Mouse (Mus musculus) cerebellum, adult 2 months (tissue): ENCODE results near the gene Cbr4. TPM values are rescaled to one million over a fixed set of nuclear protein-coding genes. Genes with fewer than 3 reads are reported as not detected.
A peak's percentile ranks its signal among the peaks of the same experiment; 100 is the strongest.

Source experiments
- DNase-seq, 2 experiments: peaks; one replicate each; pipeline ENCODE4 v3.0.0; 2021
- H3K27ac ChIP-seq: fragments of 200-500 bp; 2 replicates; pipeline ENCODE4 v1.5.1; 2012; ENCODE audit warnings: low read length, control low read depth, inconsistent platforms; ENCODE audit not compliant: insufficient read depth
- H3K27me3 ChIP-seq: fragments of 200-500 bp; 2 replicates; pipeline ENCODE4 v1.6.1; 2012; ENCODE audit warnings: inconsistent platforms, mild to moderate bottlenecking, low read length, moderate library complexity; ENCODE audit not compliant: control insufficient read depth, insufficient read depth
- H3K4me1 ChIP-seq: fragments of 200-500 bp; 2 replicates; pipeline ENCODE4 v1.6.1; 2011; ENCODE audit warnings: low read length; ENCODE audit not compliant: control insufficient read depth, insufficient read depth
- H3K4me3 ChIP-seq: fragments of 200-500 bp; replicated peaks from 2 replicates; pipeline ENCODE3; 2011; ENCODE audit warnings: mild to moderate bottlenecking, low read depth, low read length, control low read depth; ENCODE audit not compliant: insufficient read depth
- CTCF ChIP-seq: fragments of 200-500 bp; IDR thresholded peaks from 2 replicates; pipeline ENCODE4 v1.5.1; 2011; ENCODE audit warnings: low read depth, mild to moderate bottlenecking, control low read depth, low read length, moderate library complexity, borderline replicate concordance; ENCODE audit not compliant: insufficient read depth
- POLR2A ChIP-seq: fragments of 200-500 bp; IDR thresholded peaks from 2 replicates; pipeline ENCODE4 v1.6.1; 2011; ENCODE audit warnings: low read length, control low read depth, borderline replicate concordance; ENCODE audit not compliant: insufficient read depth
- WGBS: fragments of 180-500 bp; shearing (Covaris S2); methylation state at CpG from one replicate; pipeline ENCODE4 v1.1.7; 2018; 5-methylcytosine and 5-hydroxymethylcytosine counted together
- polyA plus RNA-seq: library from polyadenylated mRNA; depleted of rRNA; stranded (reverse); fragments of >200 nt; gene quantifications from 2 replicates; pipeline ENCODE4 v1.2.3, GENCODE M21; 2012

The Cbr4 gene
- polyA plus RNA-seq, 1 experiment: 15.3 TPM

DNA sequence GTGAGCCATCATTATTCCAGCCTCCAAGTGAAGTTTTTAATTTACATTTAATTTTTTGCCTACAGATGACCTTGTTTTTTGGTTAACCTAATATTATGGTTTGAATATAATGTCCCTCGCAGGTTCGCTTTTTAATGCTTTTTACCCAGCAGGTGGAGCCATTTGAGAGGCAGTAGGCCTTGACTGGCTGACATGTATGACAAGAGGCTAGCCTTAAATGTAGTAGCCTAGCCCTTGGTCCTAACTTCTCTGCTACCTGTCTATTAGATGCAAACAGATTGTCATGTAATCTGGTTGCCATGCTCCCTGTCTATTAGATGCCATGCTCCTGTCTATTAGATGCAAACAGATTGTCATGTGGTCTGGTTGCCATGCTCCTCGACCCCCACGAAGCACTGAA lies 9.4 kb upstream of the Cbr4 start:
- Histone ChIP-seq H3K4me1 (no peaks in the 10 kb centered on the region), H3K4me3 (no peak overlapping the region)
- TF ChIP-seq CTCF (no peak), POLR2A (no peak)

DNA sequence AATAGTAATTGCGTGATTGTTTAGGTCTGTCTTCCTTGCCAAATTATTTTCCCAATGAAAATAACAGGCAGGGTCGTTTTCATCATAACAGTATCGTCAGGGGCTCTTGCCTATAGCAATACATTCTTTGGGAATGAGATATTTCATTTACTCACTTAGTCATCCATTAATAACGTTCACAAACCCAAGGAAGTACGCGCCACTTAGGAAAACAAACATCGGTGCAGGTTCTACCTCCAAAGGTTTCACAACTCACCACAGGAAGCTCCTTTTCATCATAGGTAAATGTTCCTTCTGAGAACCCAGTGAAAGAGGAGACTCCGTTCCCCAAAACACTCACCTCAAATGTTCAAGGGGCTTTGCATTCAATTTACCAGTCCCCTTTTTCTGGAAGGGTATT lies 8.7 kb upstream of the Cbr4 start:
- TF ChIP-seq CTCF (no peak), POLR2A (no peak)
- H3K4me3 ChIP-seq: no peak overlapping the region
- no peak overlapping the region for H3K27ac ChIP-seq
- H3K4me1 ChIP-seq: no peaks in the 10 kb centered on the region
- 88% methylated on average over 8 of the region's 8 CpGs for WGBS
- H3K27me3 ChIP-seq: no peaks in the 10 kb centered on the region
- no peak for DNase-seq

More for the DNA sequence above, 9.4 kb upstream of the Cbr4 start:
- H3K27me3 ChIP-seq: no peaks in the 10 kb centered on the region
- no peak for DNase-seq
- no peak overlapping the region for H3K27ac ChIP-seq
- WGBS: 92% methylated on average over 4 of the region's 4 CpGs

GRCm38 (mm10) chr8:61479506-61480214 lies 7.9 kb upstream of the Cbr4 start:
- Histone ChIP-seq H3K27ac (no peak overlapping the region), H3K27me3 (no peaks in the 10 kb centered on the region), H3K4me1 (no peaks in the 10 kb centered on the region), H3K4me3 (no peak overlapping the region)
- 48% methylated on average over 11 of the region's 11 CpGs for WGBS
- DNase-seq: peak; percentile 23 to 27
- TF ChIP-seq POLR2A: no peak
- TF ChIP-seq CTCF: peak; percentile 36; the same call in 1 of the 2 replicates

- no peak for DNase-seq
- WGBS: 76% methylated on average over 14 of the region's 14 CpGs
- no peak for TF ChIP-seq CTCF
- TF ChIP-seq POLR2A: no peak
- no peak overlapping the region for H3K27ac ChIP-seq
- no peaks in the 10 kb centered on the region for H3K4me1 ChIP-seq
- no peak overlapping the region for H3K4me3 ChIP-seq
- H3K27me3 ChIP-seq: no peaks in the 10 kb centered on the region
These were observed 7.1 kb upstream of the Cbr4 start for GRCm38 (mm10) chr8:61480260-61480967.

DNA sequence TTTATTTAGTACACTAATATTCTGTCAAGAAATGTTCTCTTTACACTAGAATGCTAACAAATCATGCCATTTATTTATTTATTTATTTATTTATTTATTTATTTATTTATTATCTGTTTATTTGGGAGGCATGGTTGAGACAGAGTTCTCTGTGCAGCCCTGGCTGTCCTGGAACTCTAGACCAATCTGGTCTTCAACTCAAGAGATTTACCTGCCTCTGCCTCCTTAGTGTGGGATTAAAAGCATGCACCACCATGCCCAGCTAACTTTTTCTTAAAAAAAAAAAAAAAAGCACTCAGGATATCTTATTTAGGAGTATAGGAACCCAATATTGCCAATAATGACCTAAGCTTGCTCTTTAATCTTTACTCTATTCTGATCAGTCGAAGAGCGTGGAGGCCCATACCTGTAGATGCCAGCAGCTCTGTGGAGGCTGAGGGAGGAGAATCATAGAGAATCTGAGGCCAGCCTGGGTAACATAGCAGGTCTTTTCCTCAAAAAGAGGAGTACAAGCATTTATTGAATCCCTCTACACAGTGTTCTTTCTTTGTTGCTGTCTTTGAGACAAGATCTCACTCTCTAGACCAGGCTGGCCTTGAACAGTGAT lies 508 bp upstream of the Cbr4 start:
- DNase-seq: no peak
- Histone ChIP-seq H3K27me3 (no peaks in the 10 kb centered on the region), H3K27ac (no peak overlapping the region), H3K4me3 (peak overlapping the region; percentile 72), H3K4me1 (no peaks in the 10 kb centered on the region)
- 100% methylated on average over 2 of the region's 2 CpGs for WGBS
- TF ChIP-seq CTCF (no peak), POLR2A (no peak)

DNA sequence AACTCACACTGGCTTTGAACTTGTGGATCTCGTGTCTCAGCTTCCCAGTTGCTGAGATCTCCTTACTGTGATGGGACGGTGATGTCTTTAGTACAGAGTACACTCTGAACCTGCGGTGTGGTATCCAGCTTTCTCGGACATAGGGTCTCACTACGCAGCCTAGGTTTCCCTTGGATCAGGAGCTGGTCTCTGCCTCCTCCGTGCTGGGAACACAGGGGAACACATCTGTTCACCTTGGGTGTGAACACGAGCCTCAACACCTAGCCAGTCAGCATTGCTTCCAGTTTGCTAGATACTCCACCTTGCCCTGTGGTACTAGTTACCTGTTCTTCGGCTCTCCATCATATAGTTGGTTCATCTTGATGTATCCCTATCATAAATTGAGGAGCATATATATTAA lies 1.1 kb downstream of the Cbr4 start:
- no peak overlapping the region for H3K27ac ChIP-seq
- no peaks in the 10 kb centered on the region for H3K4me1 ChIP-seq
- TF ChIP-seq CTCF: no peak
- no peak for TF ChIP-seq POLR2A
- DNase-seq: peak in 1 of 2 experiments; percentile 11
- no peaks in the 10 kb centered on the region for H3K27me3 ChIP-seq
- WGBS: 90% methylated on average over 8 of the region's 8 CpGs
- H3K4me3 ChIP-seq: no peak overlapping the region

DNA sequence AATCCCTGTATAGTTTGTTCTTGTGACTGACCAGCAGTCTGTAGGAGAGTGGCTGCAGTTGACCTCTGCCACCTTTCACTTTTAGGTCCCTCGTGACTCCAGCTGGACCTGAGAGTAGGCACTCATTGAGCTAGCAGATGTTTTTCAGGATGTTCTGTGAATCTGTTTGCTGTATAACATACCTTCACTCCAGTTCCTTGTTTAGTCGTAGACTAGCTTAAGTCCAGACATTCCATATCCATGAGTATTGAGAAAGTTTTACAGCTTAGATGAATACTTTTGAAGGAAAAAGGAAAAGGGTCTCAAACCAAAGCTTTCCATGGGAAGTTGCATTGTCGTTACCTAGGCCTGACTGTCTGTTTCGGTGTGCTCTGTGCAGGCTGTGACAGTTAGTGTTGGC lies 9.6 kb downstream of the Cbr4 start:
- no peak for TF ChIP-seq CTCF
- TF ChIP-seq POLR2A: no peak
- DNase-seq: no peak
- H3K27me3 ChIP-seq: no peaks in the 10 kb centered on the region
- no peaks in the 10 kb centered on the region for H3K4me1 ChIP-seq
- no peak overlapping the region for H3K27ac ChIP-seq
- WGBS: 90% methylated on average over 4 of the region's 4 CpGs
- no peak overlapping the region for H3K4me3 ChIP-seq

GRCm38 (mm10) chr8:61499035-61499434 lies 11.5 kb downstream of the Cbr4 start:
- no peaks in the 10 kb centered on the region for H3K4me1 ChIP-seq
- no peak for TF ChIP-seq POLR2A
- no peak for TF ChIP-seq CTCF
- WGBS: 62% methylated on average over 4 of the region's 4 CpGs
- DNase-seq: no peak
- H3K4me3 ChIP-seq: no peak overlapping the region
- H3K27me3 ChIP-seq: no peaks in the 10 kb centered on the region
- no peak overlapping the region for H3K27ac ChIP-seq

DNA sequence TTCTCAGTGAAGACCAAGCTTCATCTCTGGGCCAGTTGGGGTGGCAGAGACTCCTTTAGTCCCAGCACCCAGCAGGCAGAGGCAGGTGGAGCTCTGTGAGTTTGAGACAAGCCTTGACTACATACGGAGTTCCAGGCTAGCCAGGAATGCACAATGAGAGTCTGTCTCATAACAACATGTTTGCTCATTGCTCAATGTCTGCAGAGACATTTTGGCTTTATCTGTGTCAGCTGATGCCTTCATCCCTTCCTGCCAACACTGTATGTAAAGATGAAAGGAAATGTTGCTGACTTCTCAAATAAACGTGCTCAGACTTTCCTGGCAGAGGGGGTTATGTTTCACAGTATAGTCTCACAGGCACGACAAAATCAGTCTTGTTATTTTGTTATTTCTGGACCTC lies 13.4 kb downstream of the Cbr4 start:
- WGBS: 65% methylated on average over 3 of the region's 3 CpGs
- TF ChIP-seq CTCF (no peak), POLR2A (no peak)
- H3K27ac ChIP-seq: no peak overlapping the region
- no peaks in the 10 kb centered on the region for H3K4me1 ChIP-seq
- DNase-seq: no peak
- no peak overlapping the region for H3K4me3 ChIP-seq
- no peaks in the 10 kb centered on the region for H3K27me3 ChIP-seq
